Mouse (Mus musculus): ENCODE results near the gene Slc2a4. TPM values are rescaled to one million over a fixed set of nuclear protein-coding genes. Genes with fewer than 3 reads are reported as not detected.

Gene Slc2a4
- 19.1 and 22.0 TPM in 2 replicates for polyA plus RNA-seq (2015; fragmentation: Nextera tagmentation; extraction: Ambion mirVana)

GRCm38 (mm10) chr11:69948066-69948762, at the start of gene Slc2a4:
Slc2a4 (minus strand) TSS chr11:69948188.

GRCm38 (mm10) chr11:69995391-69995960, 47.5 kb upstream of the Slc2a4 start, which contains the start of gene Phf23:
Phf23 (plus strand) TSS chr11:69995777.

GRCm38 (mm10) chr11:69990850-69991691, 43.1 kb upstream of the Slc2a4 start, which contains the start of gene Gabarap:
Gabarap (plus strand) TSS chr11:69991143.

DNA sequence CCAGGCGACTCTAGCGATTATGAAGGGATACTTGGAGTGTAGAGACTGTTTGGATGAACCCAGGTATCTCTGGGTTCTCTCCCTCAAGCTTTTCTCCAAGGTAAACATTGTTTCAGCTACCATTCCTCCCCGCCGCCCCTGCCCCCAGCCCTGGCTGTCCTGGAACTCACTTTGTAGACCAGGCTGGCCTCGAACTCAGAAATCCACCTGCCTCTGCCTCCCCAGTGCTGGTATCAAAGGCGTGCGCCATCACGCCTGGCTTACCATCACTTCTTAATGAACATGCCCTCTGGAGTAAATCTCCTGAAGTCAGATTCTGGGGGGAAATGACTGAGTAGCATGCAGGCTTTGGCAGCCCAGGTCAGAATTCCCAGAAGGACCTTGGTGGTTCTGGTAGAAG, 34.2 kb upstream of the Slc2a4 start, which contains the start of gene Elp5:
TSS of gene Elp5 (minus strand) at position 293 of the 400 bp plus-strand sequence.

DNA sequence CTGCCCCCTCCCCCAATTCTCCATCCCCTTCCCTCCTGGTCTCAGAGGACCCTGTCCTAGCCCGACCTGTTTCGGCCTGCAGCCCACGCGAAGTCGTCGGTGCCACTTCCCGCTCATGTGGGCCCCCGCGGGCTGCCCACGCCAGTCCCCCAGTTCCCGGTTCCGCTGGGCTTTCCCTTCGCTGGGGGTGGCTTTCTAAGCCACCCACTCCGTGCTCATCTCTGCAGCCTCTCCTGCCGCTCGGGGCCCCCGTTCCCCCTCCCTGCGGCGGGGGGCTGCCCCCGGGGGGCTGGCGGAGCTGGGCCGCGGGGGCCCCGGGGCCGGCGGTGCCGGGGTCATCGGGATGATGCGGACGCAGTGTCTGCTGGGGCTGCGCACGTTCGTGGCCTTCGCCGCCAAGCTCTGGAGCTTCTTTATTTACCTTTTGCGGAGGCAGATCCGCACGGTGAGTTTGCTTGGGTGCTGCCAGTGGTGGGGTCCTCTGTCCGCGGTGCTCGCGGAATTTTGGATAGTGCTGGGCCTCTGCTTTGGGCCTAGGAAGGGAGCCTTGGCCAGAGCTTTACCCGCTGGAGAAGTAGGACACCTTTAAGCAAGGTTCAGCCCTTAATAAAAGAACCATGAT, 33.3 kb upstream of the Slc2a4 start, which contains the start of gene Ctdnep1:
TSS of gene Ctdnep1 (plus strand) at position 16 of the 622 bp plus-strand sequence.

GRCm38 (mm10) chr11:69964650-69965270, 16.8 kb upstream of the Slc2a4 start, which contains the start of gene Cldn7:
Cldn7 (plus strand) TSS chr11:69964779.

GRCm38 (mm10) chr11:69935137-69935879, 12.7 kb downstream of the Slc2a4 start, which contains the start of gene Ybx2:
Ybx2 (plus strand) TSS chr11:69935796.

GRCm38 (mm10) chr11:69921114-69922011, 26.6 kb downstream of the Slc2a4 start, which contains the start of gene Eif5a:
Eif5a (minus strand) TSS chr11:69921958.

DNA sequence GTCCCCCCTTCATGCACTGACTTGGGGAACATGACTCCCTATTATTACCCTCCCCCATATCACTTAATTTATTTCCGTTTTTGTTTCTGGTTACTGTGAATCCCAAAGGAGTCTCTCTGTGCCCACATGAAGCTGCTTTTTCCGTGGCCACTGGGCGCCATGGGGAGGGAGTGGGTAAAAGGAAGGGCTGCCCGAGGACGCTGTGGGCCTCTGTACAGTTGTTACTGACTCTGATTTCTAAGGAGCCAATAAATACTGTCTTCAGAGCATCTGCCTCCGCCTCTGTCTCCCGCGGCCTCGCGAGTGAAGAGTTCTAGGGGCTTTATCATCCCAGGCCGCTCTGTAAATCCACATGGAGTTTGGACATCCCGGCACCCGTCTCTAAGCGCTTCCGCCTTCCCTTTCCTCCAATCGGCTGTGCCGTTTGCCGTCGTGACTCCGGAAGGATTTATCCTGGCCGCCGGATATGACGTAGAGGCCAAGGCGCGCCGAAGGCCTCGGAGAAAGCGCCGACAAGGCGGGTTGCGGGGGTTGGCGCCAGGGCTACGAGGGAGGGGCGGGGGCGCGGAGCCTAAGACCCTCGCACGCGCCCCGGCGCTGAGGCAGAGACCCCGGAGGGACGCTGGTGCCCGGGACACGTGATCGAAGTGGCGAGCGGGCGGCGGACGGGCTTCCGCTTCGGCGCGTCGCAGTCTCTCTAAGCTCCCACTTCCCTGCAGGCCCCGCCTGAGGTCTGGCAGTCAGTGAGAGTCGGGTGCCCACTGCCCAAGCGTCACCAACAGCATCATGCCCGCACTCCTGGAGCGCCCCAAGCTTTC, 34.2 kb downstream of the Slc2a4 start, which contains the start of gene Gps2:
TSS of gene Gps2 (plus strand) at position 335 of the 818 bp plus-strand sequence.

GRCm38 (mm10) chr11:69900471-69901405, 47.2 kb downstream of the Slc2a4 start, which contains the start of the genes 2810408A11Rik and Neurl4:
2810408A11Rik (minus strand) TSS chr11:69900987.
Neurl4 (plus strand) TSS chr11:69901072.

GRCm38 (mm10) chr11:69895291-69895690, 52.7 kb downstream of the Slc2a4 start, which contains the start of gene Acap1:
Acap1 (minus strand) TSS chr11:69895539.

Other genes starting within 250 kb of the Slc2a4 start
- gene Polr2a, start 189.6 kb downstream of the Slc2a4 start, polyA plus RNA-seq (2015; fragmentation: Nextera tagmentation; extraction: Ambion mirVana): 15.2 and 15.8 TPM in 2 replicates
- gene Slc35g3, start 186.2 kb downstream of the Slc2a4 start, polyA plus RNA-seq (2015; fragmentation: Nextera tagmentation; extraction: Ambion mirVana): 0.07 and 0.08 TPM in 2 replicates
- gene Zbtb4, start 182.3 kb downstream of the Slc2a4 start, polyA plus RNA-seq (2015; fragmentation: Nextera tagmentation; extraction: Ambion mirVana): 1.3 and 1.9 TPM in 2 replicates
- gene Chrnb1, start 152.2 kb downstream of the Slc2a4 start, polyA plus RNA-seq (2015; fragmentation: Nextera tagmentation; extraction: Ambion mirVana): 0.99 and 1.5 TPM in 2 replicates
- gene Fgf11, start 146.3 kb downstream of the Slc2a4 start, polyA plus RNA-seq (2015; fragmentation: Nextera tagmentation; extraction: Ambion mirVana): 0.33 and 0.36 TPM in 2 replicates
- 0.30 and 0.68 TPM in 2 replicates for gene Tmem102, start 142.6 kb downstream of the Slc2a4 start, polyA plus RNA-seq (2015; fragmentation: Nextera tagmentation; extraction: Ambion mirVana)
- not detected in 2 replicates for gene Gm39566, start 132.9 kb downstream of the Slc2a4 start, polyA plus RNA-seq (2015; fragmentation: Nextera tagmentation; extraction: Ambion mirVana)
- not detected in 2 replicates for gene Spem2, start 129.7 kb downstream of the Slc2a4 start, polyA plus RNA-seq (2015; fragmentation: Nextera tagmentation; extraction: Ambion mirVana)
- 0.12 TPM in 1 of 2 replicates, not detected in the other for gene Spem1, start 126.0 kb downstream of the Slc2a4 start, polyA plus RNA-seq (2015; fragmentation: Nextera tagmentation; extraction: Ambion mirVana)
- gene Nlgn2, start 110.4 kb downstream of the Slc2a4 start, polyA plus RNA-seq (2015; fragmentation: Nextera tagmentation; extraction: Ambion mirVana): 2.6 and 3.1 TPM in 2 replicates
- gene Tmem256, start 109.7 kb downstream of the Slc2a4 start, polyA plus RNA-seq (2015; fragmentation: Nextera tagmentation; extraction: Ambion mirVana): 337 and 343 TPM in 2 replicates
- gene Plscr3, start 101.8 kb downstream of the Slc2a4 start, polyA plus RNA-seq (2015; fragmentation: Nextera tagmentation; extraction: Ambion mirVana): 45.7 and 56.8 TPM in 2 replicates
- gene Tnk1, start 89.5 kb downstream of the Slc2a4 start, polyA plus RNA-seq (2015; fragmentation: Nextera tagmentation; extraction: Ambion mirVana): 0.56 and 0.91 TPM in 2 replicates
- not detected in 2 replicates for gene Tmem95, start 70.2 kb downstream of the Slc2a4 start, polyA plus RNA-seq (2015; fragmentation: Nextera tagmentation; extraction: Ambion mirVana)
- 2.3 and 3.1 TPM in 2 replicates for gene Kctd11, start 66.8 kb downstream of the Slc2a4 start, polyA plus RNA-seq (2015; fragmentation: Nextera tagmentation; extraction: Ambion mirVana)
- 15.3 and 21.3 TPM in 2 replicates for gene Acap1, start 52.6 kb downstream of the Slc2a4 start, polyA plus RNA-seq (2015; fragmentation: Nextera tagmentation; extraction: Ambion mirVana)
- 2.2 and 2.6 TPM in 2 replicates for gene 2810408A11Rik, start 47.2 kb downstream of the Slc2a4 start, polyA plus RNA-seq (2015; fragmentation: Nextera tagmentation; extraction: Ambion mirVana)
- gene Neurl4, start 47.1 kb downstream of the Slc2a4 start, polyA plus RNA-seq (2015; fragmentation: Nextera tagmentation; extraction: Ambion mirVana): 3.2 and 3.4 TPM in 2 replicates
- gene Gps2, start 34.3 kb downstream of the Slc2a4 start, polyA plus RNA-seq (2015; fragmentation: Nextera tagmentation; extraction: Ambion mirVana): 104 and 116 TPM in 2 replicates
- 1,453 and 1,558 TPM in 2 replicates for gene Eif5a, start 26.2 kb downstream of the Slc2a4 start, polyA plus RNA-seq (2015; fragmentation: Nextera tagmentation; extraction: Ambion mirVana)
- gene Ybx2, start 12.4 kb downstream of the Slc2a4 start, polyA plus RNA-seq (2015; fragmentation: Nextera tagmentation; extraction: Ambion mirVana): 0.12 and 0.53 TPM in 2 replicates
- gene Cldn7, start 16.6 kb upstream of the Slc2a4 start, polyA plus RNA-seq (2015; fragmentation: Nextera tagmentation; extraction: Ambion mirVana): 0.98 and 1.6 TPM in 2 replicates
- gene Ctdnep1, start 33.0 kb upstream of the Slc2a4 start, polyA plus RNA-seq (2015; fragmentation: Nextera tagmentation; extraction: Ambion mirVana): 20.7 and 22.4 TPM in 2 replicates
- 69.4 and 73.0 TPM in 2 replicates for gene Elp5, start 34.3 kb upstream of the Slc2a4 start, polyA plus RNA-seq (2015; fragmentation: Nextera tagmentation; extraction: Ambion mirVana)
- gene Gabarap, start 43.0 kb upstream of the Slc2a4 start, polyA plus RNA-seq (2015; fragmentation: Nextera tagmentation; extraction: Ambion mirVana): 318 and 353 TPM in 2 replicates
- gene Phf23, start 47.6 kb upstream of the Slc2a4 start, polyA plus RNA-seq (2015; fragmentation: Nextera tagmentation; extraction: Ambion mirVana): 26.6 and 35.9 TPM in 2 replicates
- gene Dvl2, start 52.4 kb upstream of the Slc2a4 start, polyA plus RNA-seq (2015; fragmentation: Nextera tagmentation; extraction: Ambion mirVana): 6.9 and 10.2 TPM in 2 replicates
- gene Acadvl, start 67.2 kb upstream of the Slc2a4 start, polyA plus RNA-seq (2015; fragmentation: Nextera tagmentation; extraction: Ambion mirVana): 58.3 and 59.1 TPM in 2 replicates
- 1.5 and 3.1 TPM in 2 replicates for gene Dlg4, start 68.8 kb upstream of the Slc2a4 start, polyA plus RNA-seq (2015; fragmentation: Nextera tagmentation; extraction: Ambion mirVana)
- gene Asgr1, start 105.9 kb upstream of the Slc2a4 start, polyA plus RNA-seq (2015; fragmentation: Nextera tagmentation; extraction: Ambion mirVana): 0.10 and 0.16 TPM in 2 replicates
- 0.12 TPM in 1 of 2 replicates, not detected in the other for gene Asgr2, start 144.5 kb upstream of the Slc2a4 start, polyA plus RNA-seq (2015; fragmentation: Nextera tagmentation; extraction: Ambion mirVana)
- gene Mgl2, start 182.1 kb upstream of the Slc2a4 start, polyA plus RNA-seq (2015; fragmentation: Nextera tagmentation; extraction: Ambion mirVana): 2.3 and 3.5 TPM in 2 replicates
- 2.9 and 5.5 TPM in 2 replicates for gene Clec10a, start 208.0 kb upstream of the Slc2a4 start, polyA plus RNA-seq (2015; fragmentation: Nextera tagmentation; extraction: Ambion mirVana)